Mouse (Mus musculus) midbrain, embryonic 12.5 days (tissue): ENCODE data around the gene Map1lc3b. TPM values are rescaled to one million over a fixed set of nuclear protein-coding genes. Genes with fewer than 3 reads are reported as not detected.

Experiments used
- polyA plus RNA-seq: library from polyadenylated mRNA; unstranded; fragments of >200 nt; fragmentation: Nextera tagmentation; extraction: Ambion mirVana; gene quantifications from 2 replicates; pipeline ENCODE4 v1.2.1, GENCODE M21; 2016

Gene Map1lc3b
- polyA plus RNA-seq, 1 experiment from 2014 or later, result 292 TPM

Other genes with a start within 250 kb of the Map1lc3b start
- gene 1700018B08Rik, start 46.0 kb upstream of the Map1lc3b start, polyA plus RNA-seq, result not detected in 2 replicates
- 20.3 and 22.8 TPM in 2 replicates for gene Fbxo31, start 11.6 kb upstream of the Map1lc3b start, polyA plus RNA-seq
- 27.7 TPM in 2 replicates for gene Zcchc14, start 62.5 kb downstream of the Map1lc3b start, polyA plus RNA-seq
- gene Jph3, start 139.3 kb downstream of the Map1lc3b start, polyA plus RNA-seq, result 35.8 and 39.1 TPM in 2 replicates
- gene Klhdc4, start 239.2 kb downstream of the Map1lc3b start, polyA plus RNA-seq, result 49.3 and 50.4 TPM in 2 replicates